Mouse (Mus musculus) heart, adult 2 months (tissue): Measurements from ENCODE around the gene Ppp6c. TPM values are rescaled to one million over a fixed set of nuclear protein-coding genes. Genes with fewer than 3 reads are reported as not detected.
"Not testable (repeated sequence)": the region's sequence is repeated elsewhere in the genome, so short reads cannot be mapped to it uniquely, and the experiment has no call there.

Experiments used
- DNase-seq, 2 experiments: peaks; one replicate each; pipeline ENCODE4 v3.0.0; 2021
- H3K27ac ChIP-seq: fragments of 200-600 bp; 2 replicates; pipeline ENCODE4 v1.8.1; 2022
- H3K27me3 ChIP-seq: fragments of 200-500 bp; 2 replicates; pipeline ENCODE4 v1.6.1; 2012; ENCODE audit warnings: mild to moderate bottlenecking, low read length, inconsistent platforms, mixed read lengths; ENCODE audit not compliant: control insufficient read depth, insufficient read depth
- H3K36me3 ChIP-seq: fragments of 200-500 bp; 2 replicates; pipeline ENCODE4 v1.6.1; 2012; ENCODE audit warnings: low read length, inconsistent platforms; ENCODE audit not compliant: control insufficient read depth, insufficient read depth
- H3K4me1 ChIP-seq: fragments of 200-500 bp; 2 replicates; pipeline ENCODE4 v1.6.1; 2011; ENCODE audit warnings: low read length; ENCODE audit not compliant: control insufficient read depth, insufficient read depth
- H3K4me3 ChIP-seq: fragments of 200-600 bp; 2 replicates; pipeline ENCODE4 v1.8.1; 2022
- H3K79me2 ChIP-seq: fragments of 200-500 bp; replicated peaks from 2 replicates; pipeline ENCODE4 v1.6.1; 2012; ENCODE audit warnings: mild to moderate bottlenecking, inconsistent platforms, low read length, moderate library complexity, mixed read lengths; ENCODE audit not compliant: control insufficient read depth, insufficient read depth
- H3K9ac ChIP-seq: fragments of 200-500 bp; 2 replicates; pipeline ENCODE4 v1.6.1; 2012; ENCODE audit warnings: low read depth, mild to moderate bottlenecking, control low read depth, inconsistent platforms, low read length, mixed read lengths
- CTCF ChIP-seq: fragments of 200-600 bp; IDR thresholded peaks from 2 replicates; pipeline ENCODE4 v1.8.1; 2022; ENCODE audit warnings: antibody characterized with exemption, mild to moderate bottlenecking, moderate library complexity
- EP300 ChIP-seq: fragments of 200-500 bp; IDR thresholded peaks from 2 replicates; pipeline ENCODE4 v1.6.1; 2011; ENCODE audit warnings: low read depth, low read length, control low read depth; ENCODE audit not compliant: insufficient read depth
- POLR2A ChIP-seq: fragments of 200-500 bp; IDR thresholded peaks from 2 replicates; pipeline ENCODE4 v1.6.1; 2011; ENCODE audit warnings: mild to moderate bottlenecking, low read depth, low read length, control low read depth; ENCODE audit not compliant: insufficient read depth
- WGBS: fragments of 180-500 bp; shearing (Covaris S2); methylation state at CpG from one replicate; pipeline ENCODE4 v1.1.7; 2018; 5-methylcytosine and 5-hydroxymethylcytosine counted together
- intact Hi-C: fragments of 180-260 bp; cut with DNase I; formaldehyde crosslinking; loops from one replicate; pipeline ENCODE4 v1.15.1; 2025
- long read RNA-seq: library from polyadenylated mRNA; stranded (forward); transcript quantifications from one replicate; pipeline ENCODE4 v2.0.0, GENCODE M21; 2021
- polyA plus RNA-seq: library from polyadenylated mRNA; depleted of rRNA; stranded (reverse); fragments of >200 nt; gene quantifications from 2 replicates; pipeline ENCODE4 v1.2.3, GENCODE M21; 2012; rRNA removed
- total RNA-seq, 2 experiments: library from RNA; stranded (reverse); gene quantifications; 2 replicates each; pipeline ENCODE4 v1.2.3; 2021

Ppp6c gene
- 10 to 100 TPM; 50.0 to 61.0 TPM for total RNA-seq
- polyA plus RNA-seq, result 21.3 and 40.6 TPM in 2 replicates
- long read RNA-seq, full-length matches to known transcripts, result 49 of 55 reads
- long read RNA-seq, partial matches to known transcripts, result 1 of 55 reads
- long read RNA-seq, other reads (novel, unspliced or antisense), result 5 of 55 reads

GRCm38 (mm10) chr2:39226019-39226640, at the start of gene Ppp6c:
Gene Ppp6c (minus strand): TSS chr2:39226451.
- Histone ChIP-seq H3K79me2 (peaks cover 2% of the 10 kb centered on the region; the same call in 1 of the 2 replicates), H3K9ac (peak within 1 kb of the TSS; percentile 84), H3K4me3 (peak within 1 kb of the TSS; percentile 67), H3K4me1 (peaks cover 3% of the 10 kb centered on the region; the same call in 1 of the 2 replicates), H3K36me3 (peaks cover 13% of the 10 kb centered on the region), H3K27ac (peak within 1 kb of the TSS; percentile 96), H3K27me3 (no peaks in the 10 kb centered on the region)
- TF ChIP-seq CTCF, result no peak
- TF ChIP-seq EP300, result peak; percentile 61; the same call in 1 of the 2 replicates
- TF ChIP-seq POLR2A, result peak; percentile 89
- intact Hi-C loops, result loop anchor here (2.0 kb wide), 1 partner anchor 35 kb away; the partner anchor contains the start of gene Scai
- peak; percentile 93 to 95 for DNase-seq
- WGBS, result under 1% methylated on average over 56 of the region's 56 CpGs

GRCm38 (mm10) chr2:39268357-39268756, 42.1 kb upstream of the Ppp6c start:
- WGBS, result 59% methylated on average over 3 of the region's 3 CpGs
- intact Hi-C loops, result loop anchor here (1.0 kb wide), 1 partner anchor 105 kb away; no protein-coding TSS in a partner anchor
- DNase-seq, result no peak
- Histone ChIP-seq H3K27ac (no peak overlapping the region), H3K79me2 (no peaks in the 10 kb centered on the region), H3K4me1 (no peaks in the 10 kb centered on the region), H3K4me3 (no peak overlapping the region), H3K9ac (no peak overlapping the region), H3K27me3 (no peaks in the 10 kb centered on the region), H3K36me3 (no peaks in the 10 kb centered on the region)
- no peak for TF ChIP-seq POLR2A
- peak; percentile 76 for TF ChIP-seq CTCF

GRCm38 (mm10) chr2:39252275-39252674, 26.0 kb upstream of the Ppp6c start:
- intact Hi-C loops, H3K79me2 ChIP-seq, H3K4me3 ChIP-seq, H3K4me1 ChIP-seq, H3K36me3 ChIP-seq, H3K9ac ChIP-seq, H3K27me3 ChIP-seq, H3K27ac ChIP-seq, DNase-seq: not testable (repeated sequence)
- 90% methylated on average over 11 of the region's 11 CpGs for WGBS

GRCm38 (mm10) chr2:39246862-39247261, 20.6 kb upstream of the Ppp6c start:
- H3K27me3 ChIP-seq, H3K79me2 ChIP-seq, H3K27ac ChIP-seq, DNase-seq, H3K9ac ChIP-seq, H3K36me3 ChIP-seq, H3K4me1 ChIP-seq, H3K4me3 ChIP-seq, intact Hi-C loops: not testable (repeated sequence)
- WGBS, result 85% methylated on average over 8 of the region's 11 CpGs

GRCm38 (mm10) chr2:39226731-39227130, 480 bp upstream of the Ppp6c start:
- intact Hi-C loops, result loop anchor here (2.0 kb wide), 1 partner anchor 36 kb away; the partner anchor contains the start of gene Scai
- H3K27me3 ChIP-seq, result no peaks in the 10 kb centered on the region
- 26% methylated on average over 3 of the region's 3 CpGs for WGBS
- TF ChIP-seq POLR2A (no peak), CTCF (no peak), EP300 (no peak)
- DNase-seq, result no peak
- peak overlapping the region; percentile 42 for H3K4me3 ChIP-seq
- H3K4me1 ChIP-seq, result peaks cover 3% of the 10 kb centered on the region; the same call in 1 of the 2 replicates
- peak overlapping the region; percentile 96 for H3K27ac ChIP-seq
- no peak overlapping the region for H3K9ac ChIP-seq
- peaks cover 2% of the 10 kb centered on the region; the same call in 1 of the 2 replicates for H3K79me2 ChIP-seq
- peaks cover 13% of the 10 kb centered on the region for H3K36me3 ChIP-seq

- H3K36me3 ChIP-seq, result peaks cover 13% of the 10 kb centered on the region
- peak overlapping the region; percentile 67 for H3K4me3 ChIP-seq
- not testable (repeated sequence) for H3K79me2 ChIP-seq, H3K27me3 ChIP-seq, H3K4me1 ChIP-seq, DNase-seq
- intact Hi-C loops, result loop anchor here (2.0 kb wide), 1 partner anchor 35 kb away; the partner anchor contains the start of gene Scai
- peak overlapping the region; percentile 96 for H3K27ac ChIP-seq
- peak overlapping the region; percentile 84 for H3K9ac ChIP-seq
- WGBS, result 2% methylated on average over 33 of the region's 36 CpGs
Observed at GRCm38 (mm10) chr2:39225331-39226018, 776 bp downstream of the Ppp6c start.
